Mouse (Mus musculus) CH12.LX (cell line): ENCODE measurements around the gene Cacna1c. TPM values are rescaled to one million over a fixed set of nuclear protein-coding genes. Genes with fewer than 3 reads are reported as not detected.

Experiments used
- DNase-seq: peaks from one replicate; pipeline ENCODE4 v3.0.0-alpha.2; 2013; ENCODE audit errors: extremely low read depth
- H3K27ac ChIP-seq: 2 replicates; pipeline ENCODE4 v1.5.1; 2012; ENCODE audit warnings: low read depth, mild to moderate bottlenecking, control low read depth, moderate library complexity; ENCODE audit not compliant: insufficient read depth
- H3K27me3 ChIP-seq: replicated peaks from 2 replicates; pipeline ENCODE3; 2012; ENCODE audit warnings: inconsistent platforms
- H3K36me3 ChIP-seq, 2 experiments: replicated peaks in 1 of 2; 2 replicates each; pipeline versions ENCODE3 to v1.6.1; 2012; ENCODE audit warnings: inconsistent platforms in 1 of 2, low read length in 1 of 2, mild to moderate bottlenecking in 1 of 2, mixed read lengths in 1 of 2, moderate library complexity in 1 of 2; ENCODE audit not compliant: control insufficient read depth in 1 of 2, insufficient read depth in 1 of 2
- H3K4me1 ChIP-seq, 2 experiments: 2 replicates each; pipeline ENCODE4 v1.6.1; 2012; ENCODE audit warnings: inconsistent platforms in 1 of 2, moderate library complexity in 1 of 2; ENCODE audit not compliant: insufficient read depth in 2 of 2, control insufficient read depth in 1 of 2
- H3K4me2 ChIP-seq: 2 replicates; pipeline ENCODE4 v1.6.1; 2012; ENCODE audit warnings: low read depth, mild to moderate bottlenecking, control low read depth; ENCODE audit not compliant: poor library complexity, insufficient read depth, severe bottlenecking
- H3K4me3 ChIP-seq, 3 experiments: fragments of 150-350 bp in 1 of 3; sonication (generic) in 1 of 3; replicated peaks in 1 of 3; 2 replicates each; pipeline versions ENCODE3 to v1.5.1; 2011 to 2012; ENCODE audit warnings: low read depth in 2 of 3, low read length in 2 of 3, mild to moderate bottlenecking in 2 of 3, moderate library complexity in 2 of 3, control low read depth in 1 of 3, improper control_type of control experiment in 1 of 3, inconsistent platforms in 1 of 3, mixed read lengths in 1 of 3; ENCODE audit not compliant: poor library complexity in 1 of 3
- H3K79me2 ChIP-seq: replicated peaks from 2 replicates; pipeline ENCODE4 v1.6.1; 2012; ENCODE audit warnings: mild to moderate bottlenecking, moderate library complexity; ENCODE audit not compliant: control insufficient read depth, poor library complexity, insufficient read depth, severe bottlenecking; ENCODE audit errors: extremely low read depth
- H3K9ac ChIP-seq: 2 replicates; pipeline ENCODE4 v1.6.1; 2012; ENCODE audit warnings: low read depth, mild to moderate bottlenecking, control low read depth, moderate library complexity; ENCODE audit not compliant: insufficient read depth
- H3K9me3 ChIP-seq: replicated peaks from 2 replicates; pipeline ENCODE3; 2012; ENCODE audit warnings: low read length, inconsistent platforms, mixed read lengths
- BHLHE40 ChIP-seq: IDR thresholded peaks from 2 replicates; pipeline ENCODE4 v1.6.1; 2011; ENCODE audit warnings: mild to moderate bottlenecking, low read depth, low read length, improper control_type of control experiment
- CTCF ChIP-seq, 2 experiments: IDR thresholded peaks in 1 of 2; conservative IDR thresholded peaks in 1 of 2; 2 replicates each; pipeline ENCODE4 v1.5.1; 2011 to 2012; ENCODE audit warnings: low read depth in 2 of 2, low read length in 2 of 2, improper control_type of control experiment in 1 of 2, inconsistent platforms in 1 of 2, mild to moderate bottlenecking in 1 of 2, moderate library complexity in 1 of 2
- ELF1 ChIP-seq: IDR thresholded peaks from 2 replicates; pipeline ENCODE4 v1.6.1; 2014; ENCODE audit warnings: low read depth, mild to moderate bottlenecking, inconsistent platforms, low read length, improper control_type of control experiment
- ETS1 ChIP-seq: conservative IDR thresholded peaks from 2 replicates; pipeline ENCODE4 v1.6.1; 2012; ENCODE audit warnings: low read depth, mild to moderate bottlenecking, inconsistent platforms, low read length, improper control_type of control experiment, moderate library complexity
- GABPA ChIP-seq: IDR thresholded peaks from 2 replicates; pipeline ENCODE4 v1.6.1; 2012; ENCODE audit warnings: low read depth, low read length, improper control_type of control experiment, inconsistent platforms; ENCODE audit not compliant: insufficient replicate concordance
- HCFC1 ChIP-seq: IDR thresholded peaks from 2 replicates; pipeline ENCODE4 v1.6.1; 2012; ENCODE audit warnings: low read depth, mild to moderate bottlenecking, inconsistent platforms, low read length, improper control_type of control experiment
- JUN ChIP-seq: IDR thresholded peaks from 2 replicates; pipeline ENCODE4 v1.6.1; 2011; ENCODE audit warnings: low read depth, mild to moderate bottlenecking, low read length, improper control_type of control experiment, moderate library complexity; ENCODE audit not compliant: insufficient read depth
- JUND ChIP-seq: conservative IDR thresholded peaks from 2 replicates; pipeline ENCODE4 v1.6.1; 2011; ENCODE audit warnings: low read depth, low read length, improper control_type of control experiment
- KAT2A ChIP-seq: IDR thresholded peaks from 2 replicates; pipeline ENCODE4 v1.6.1; 2012; ENCODE audit warnings: low read length, improper control_type of control experiment, inconsistent platforms; ENCODE audit not compliant: insufficient replicate concordance
- MAFK ChIP-seq: IDR thresholded peaks from 2 replicates; pipeline ENCODE4 v1.6.1; 2011; ENCODE audit warnings: low read length, improper control_type of control experiment; ENCODE audit not compliant: insufficient replicate concordance
- MAZ ChIP-seq: IDR thresholded peaks from 2 replicates; pipeline ENCODE4 v1.6.1; 2012; ENCODE audit warnings: low read depth, mild to moderate bottlenecking, inconsistent platforms, low read length, improper control_type of control experiment, moderate library complexity
- MEF2A ChIP-seq: IDR thresholded peaks from 2 replicates; pipeline ENCODE4 v1.6.1; 2014; ENCODE audit warnings: low read depth, mild to moderate bottlenecking, inconsistent platforms, low read length, improper control_type of control experiment, borderline replicate concordance
- MYC ChIP-seq: IDR thresholded peaks from 2 replicates; pipeline ENCODE4 v1.6.1; 2011; ENCODE audit warnings: low read depth, mild to moderate bottlenecking, improper control_type of control experiment, low read length
- RCOR1 ChIP-seq: conservative IDR thresholded peaks from 2 replicates; pipeline ENCODE4 v1.6.1; 2012; ENCODE audit warnings: low read depth, mild to moderate bottlenecking, inconsistent platforms, low read length, improper control_type of control experiment
- SMC3 ChIP-seq: IDR thresholded peaks from 2 replicates; pipeline ENCODE4 v1.6.1; 2011; ENCODE audit warnings: low read depth, low read length, improper control_type of control experiment
- TBP ChIP-seq: conservative IDR thresholded peaks from 2 replicates; pipeline ENCODE4 v1.6.1; 2011; ENCODE audit warnings: low read depth, low read length, improper control_type of control experiment
- dilution Hi-C: fragments of 300-500 bp; cut with MboI; formaldehyde crosslinking; loops from 2 replicates; pipeline ENCODE4 v1.14.3; 2020; ENCODE audit warnings: low sequenced_read_pairs; ENCODE audit not compliant: extremely low pct_unique_long_range_greater_than_20kb, extremely low pct_ligation_motif_present
- in situ Hi-C: fragments of 300-500 bp; cut with MboI; formaldehyde crosslinking; loops from 3 replicates; pipeline ENCODE4 v1.14.3; 2019; ENCODE audit warnings: low sequenced_read_pairs, low pct_ligation_motif_present, low pct_unique_long_range_greater_than_20kb, mixed read lengths
- polyA plus RNA-seq: library from polyadenylated mRNA; unstranded; fragments of >175 nt; gene quantifications from 2 replicates; pipeline ENCODE4 v1.2.1, GENCODE M21; 2012; ENCODE audit warnings: low read depth; ENCODE audit not compliant: insufficient read length
- total RNA-seq, 2 experiments: library from RNA; depleted of rRNA; stranded (reverse); fragments of 300-350 nt in 1 of 2; fragments of >200 nt in 1 of 2; gene quantifications; 2 replicates each; pipeline ENCODE4 v1.2.3; 2012 to 2014

Gene Cacna1c
- total and polyA plus RNA-seq, 3 experiments = 0.04 TPM; not detected in 2

- Histone ChIP-seq H3K36me3 (no peaks in the 10 kb centered on the region), H3K79me2 (no peaks in the 10 kb centered on the region), H3K4me1 (no peaks in the 10 kb centered on the region), H3K4me2 (no peak overlapping the region), H3K4me3 (no peak overlapping the region), H3K27me3 (peaks cover 85% of the 10 kb centered on the region), H3K27ac (no peak overlapping the region), H3K9ac (no peak overlapping the region), H3K9me3 (no peaks in the 10 kb centered on the region)
- dilution Hi-C loops (no loop called here), in situ Hi-C loops (no loop called here)
- TF ChIP-seq TBP (no peak), SMC3 (no peak), JUN (no peak), MYC (no peak), MEF2A (no peak), RCOR1 (no peak), ELF1 (no peak), ETS1 (no peak), GABPA (no peak), MAZ (no peak), BHLHE40 (no peak), KAT2A (no peak), JUND (no peak), CTCF (conservative IDR thresholded peaks at IDR 0.05 in 1 of 2, IDR thresholded peaks at IDR 0.05 in 1 of 2; ENCODE audit: low read depth in 2 of 2, low read length in 2 of 2) (no peak)
- DNase-seq = no peak
These were observed 156.4 kb downstream of the Cacna1c start for GRCm38 (mm10) chr6:119039815-119040214.

GRCm38 (mm10) chr6:119039293-119039692 lies 156.9 kb downstream of the Cacna1c start:
- DNase-seq = no peak
- no peak overlapping the region for H3K9ac ChIP-seq
- H3K4me1 ChIP-seq = no peaks in the 10 kb centered on the region
- TF ChIP-seq JUND = no peak
- no peak for TF ChIP-seq SMC3
- no peak for TF ChIP-seq BHLHE40
- TF ChIP-seq CTCF (conservative IDR thresholded peaks at IDR 0.05 in 1 of 2, IDR thresholded peaks at IDR 0.05 in 1 of 2; ENCODE audit: low read depth in 2 of 2, low read length in 2 of 2) = no peak
- no peak for TF ChIP-seq MAFK
- TF ChIP-seq GABPA = no peak
- no peak for TF ChIP-seq HCFC1
- TF ChIP-seq, all 38 proteins: peak for 0
- peaks cover 2% of the 10 kb centered on the region for H3K9me3 ChIP-seq
- dilution Hi-C loops (no loop called here), in situ Hi-C loops (no loop called here)
- H3K27me3 ChIP-seq = peaks cover 88% of the 10 kb centered on the region
- H3K4me2 ChIP-seq = no peak overlapping the region
- H3K4me3 ChIP-seq = no peak overlapping the region
- H3K36me3 ChIP-seq = no peaks in the 10 kb centered on the region
- H3K27ac ChIP-seq = no peak overlapping the region
- no peaks in the 10 kb centered on the region for H3K79me2 ChIP-seq
